Mouse (Mus musculus): ENCODE data around the gene Tatdn2.
A peak's percentile ranks its signal among the peaks of the same experiment; 100 is the strongest.
"Not testable (repeated sequence)": the region's sequence is repeated elsewhere in the genome, so short reads cannot be mapped to it uniquely, and the experiment has no call there.

Gene Tatdn2

DNA sequence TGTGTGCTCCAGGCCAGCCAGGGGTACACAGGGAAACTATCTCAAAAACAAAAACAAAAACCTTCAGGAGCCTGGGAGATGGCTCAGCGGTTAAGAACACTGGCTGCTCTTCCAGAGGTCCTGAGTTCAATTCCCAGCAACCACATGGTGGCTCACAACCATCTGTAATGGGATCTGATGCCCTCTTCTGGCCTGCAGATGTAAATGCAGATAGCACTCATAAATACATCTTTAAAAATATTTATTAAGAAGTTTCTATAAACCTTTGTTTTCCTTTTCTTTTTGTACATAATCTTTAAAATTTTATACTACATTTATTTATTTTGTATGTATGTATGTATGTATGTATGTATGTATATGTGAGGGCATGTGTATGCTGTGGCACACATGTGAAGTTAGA lies 24.8 kb upstream of the Tatdn2 start:
- DNase-seq (ENCODE audit: low spot score), result not testable (repeated sequence)

DNA sequence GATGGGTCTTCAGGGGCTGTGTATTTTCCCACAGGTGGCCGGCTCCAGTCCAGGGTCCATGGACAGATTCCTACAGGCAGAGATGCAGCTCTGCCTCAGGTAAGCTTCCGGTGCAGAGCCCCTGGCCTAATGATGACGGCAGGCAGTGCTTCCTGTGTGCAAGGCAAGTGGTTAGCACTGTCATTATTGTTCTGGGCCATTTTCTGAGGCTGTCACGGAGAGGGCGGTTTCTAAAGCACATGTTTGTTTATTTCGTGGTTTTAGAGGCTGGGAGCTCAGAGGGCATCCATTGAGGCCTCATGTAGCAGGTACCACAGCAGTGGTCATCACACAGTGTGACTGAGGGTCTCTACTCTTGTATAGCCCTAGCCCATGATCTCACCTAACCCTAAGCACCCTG lies 23.9 kb upstream of the Tatdn2 start:
- no peak for DNase-seq (ENCODE audit: low spot score)

DNA sequence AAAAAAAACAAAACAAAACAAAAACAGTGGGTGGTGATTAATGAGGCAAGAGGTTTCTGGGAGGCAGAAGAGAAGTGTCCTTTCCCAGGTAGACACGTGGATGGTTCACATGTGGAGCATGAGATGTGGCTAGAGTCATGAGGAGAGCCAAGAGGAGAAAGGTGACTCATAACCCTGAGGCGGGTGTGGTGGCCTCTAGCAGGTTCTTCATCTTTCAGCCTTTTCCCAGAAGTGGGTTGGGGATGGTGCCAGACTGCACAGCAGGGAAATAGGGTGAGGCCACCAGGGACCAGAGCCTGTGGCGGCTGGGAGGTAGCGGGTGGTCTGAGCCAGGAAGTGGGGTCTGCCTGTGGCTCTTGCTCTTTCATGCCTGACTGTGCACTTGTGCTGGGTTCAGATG lies 21.6 kb upstream of the Tatdn2 start:
- DNase-seq (ENCODE audit: low spot score), result peak; percentile 56

DNA sequence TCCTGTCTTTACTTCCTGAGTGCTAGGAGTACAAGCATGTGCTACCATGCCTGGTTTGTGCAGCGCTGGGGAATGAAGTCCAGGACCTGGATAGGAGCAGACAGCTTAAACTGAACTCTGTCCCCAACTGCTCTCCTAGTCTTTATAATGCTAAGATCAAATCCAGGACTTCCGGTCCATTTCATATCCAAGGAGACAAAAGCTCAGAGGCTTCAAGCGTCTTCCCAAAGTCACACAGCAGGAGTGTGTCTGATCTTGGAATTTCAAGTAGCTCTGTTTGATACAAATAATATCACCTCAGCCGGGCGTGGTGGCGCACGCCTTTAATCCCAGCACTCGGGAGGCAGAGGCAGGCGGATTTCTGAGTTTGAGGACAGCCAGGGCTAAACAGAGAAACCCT lies 20.9 kb upstream of the Tatdn2 start:
- no peak for DNase-seq (ENCODE audit: low spot score)

DNA sequence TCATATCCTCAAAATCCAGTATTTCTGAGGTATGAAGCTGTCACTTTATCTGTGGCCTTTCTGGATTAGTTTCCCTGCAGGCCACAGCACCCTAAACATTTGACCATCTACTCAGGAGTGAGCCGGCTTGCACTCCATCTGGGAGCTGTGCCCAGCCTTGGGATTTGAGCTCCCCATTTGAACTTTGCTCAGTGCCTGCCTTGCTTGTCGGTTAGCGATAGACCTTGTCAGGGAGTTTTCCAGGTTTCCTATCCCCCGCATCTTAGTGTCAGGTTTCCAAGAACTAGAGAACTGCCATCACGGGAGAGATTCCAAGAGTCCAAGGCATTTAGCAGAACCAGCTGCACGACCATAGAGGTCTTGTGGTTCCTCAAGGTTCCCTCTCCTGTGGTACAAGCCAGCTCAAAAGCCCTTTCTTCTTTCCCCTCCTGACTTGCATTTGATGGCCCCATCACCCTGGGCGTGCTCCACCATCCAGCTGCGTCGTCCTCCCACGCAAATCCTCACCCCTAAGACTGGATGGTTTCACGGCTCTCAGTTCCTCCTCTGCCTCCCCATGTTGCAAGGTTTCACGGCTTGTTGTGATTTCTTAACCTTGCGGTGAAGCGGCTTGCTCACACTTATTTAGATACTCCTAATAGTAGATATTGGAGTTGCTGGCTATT lies 19.6 kb upstream of the Tatdn2 start:
- no peak for DNase-seq (ENCODE audit: low spot score)

DNA sequence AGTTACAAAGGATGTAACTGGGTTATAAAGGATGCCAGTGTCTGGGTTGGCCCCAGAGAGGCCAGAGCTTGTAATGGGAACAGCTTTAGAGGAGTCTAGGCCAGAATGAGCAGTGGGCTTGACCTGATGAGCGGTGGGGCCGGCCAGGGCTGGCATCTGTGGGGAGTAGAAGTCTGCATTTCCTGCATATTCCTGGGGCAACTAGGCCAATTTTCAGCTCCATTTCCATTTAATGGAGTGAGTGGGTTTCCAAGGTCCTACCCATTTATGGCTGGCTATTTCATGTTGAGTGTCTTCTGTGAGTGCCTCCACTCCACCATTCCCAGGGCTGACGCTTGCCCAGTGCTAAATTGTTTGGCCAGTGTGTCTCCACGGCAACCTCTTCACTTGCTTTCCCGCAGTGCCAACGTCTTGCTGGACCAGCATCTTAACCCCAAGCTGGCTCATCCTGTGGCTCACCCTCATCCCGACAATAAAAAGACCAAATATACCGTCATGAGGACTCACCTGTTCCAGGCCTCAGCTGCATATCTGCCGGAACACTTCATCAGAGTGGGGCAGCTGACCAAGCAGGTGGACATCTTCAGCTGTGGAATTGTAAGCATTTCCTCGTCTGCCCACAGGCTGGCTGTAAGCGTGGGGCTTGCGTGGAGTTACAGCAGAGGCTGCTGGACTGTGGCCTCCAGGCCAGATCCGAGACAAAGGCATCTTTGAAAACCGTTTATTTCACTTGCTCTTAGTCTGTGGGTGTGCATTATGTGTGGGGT lies 18.4 kb upstream of the Tatdn2 start:
- DNase-seq (ENCODE audit: low spot score), result no peak

DNA sequence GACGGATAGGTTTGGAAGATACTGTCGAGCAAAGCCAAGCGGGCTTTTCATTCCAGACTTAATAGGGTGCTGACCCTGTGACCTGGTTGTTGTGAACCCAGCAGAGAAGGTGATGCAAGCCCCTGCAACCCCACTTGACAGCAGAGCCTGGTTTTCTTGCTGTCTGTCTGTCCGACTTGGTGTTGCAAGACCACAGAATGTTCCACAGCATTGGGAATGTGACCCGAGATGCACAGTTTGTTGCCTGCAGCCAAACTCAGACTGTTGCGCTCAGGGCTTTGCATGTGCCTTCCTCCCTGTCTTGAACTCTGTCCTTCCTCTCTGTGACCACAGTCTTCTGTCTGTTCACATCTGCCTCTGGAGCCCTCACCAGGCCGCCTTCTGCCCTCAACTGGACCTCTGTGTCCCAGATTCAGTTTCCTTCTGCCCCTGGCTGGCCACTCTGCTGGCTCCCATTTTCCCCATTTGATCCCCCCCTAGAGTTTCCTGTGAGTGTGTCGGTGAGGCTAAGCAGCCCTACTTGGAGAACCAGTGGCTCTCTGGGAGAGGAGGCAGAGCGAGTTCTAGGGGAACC lies 16.8 kb upstream of the Tatdn2 start:
- DNase-seq (ENCODE audit: low spot score), result no peak

DNA sequence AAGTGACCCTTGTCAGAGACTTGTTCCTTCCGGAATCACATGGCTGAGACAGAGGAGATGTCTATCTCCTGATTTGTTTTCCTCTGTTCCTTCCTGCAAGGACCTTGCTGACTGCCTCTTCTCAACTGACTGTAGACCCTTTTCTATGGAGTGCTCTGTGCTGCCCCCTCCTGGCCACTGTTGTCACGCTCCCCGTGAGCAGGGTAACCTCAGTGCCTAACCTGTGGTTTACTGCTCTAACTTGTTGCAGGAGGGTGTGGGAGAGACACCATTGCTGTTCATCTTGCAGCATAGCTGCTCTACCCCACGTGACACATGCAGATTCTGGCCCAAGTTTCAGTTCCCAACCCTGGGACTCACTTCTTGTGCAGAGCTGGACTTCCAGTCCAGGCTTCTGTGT lies 15.6 kb upstream of the Tatdn2 start:
- DNase-seq (ENCODE audit: low spot score), result peak; percentile 89

DNA sequence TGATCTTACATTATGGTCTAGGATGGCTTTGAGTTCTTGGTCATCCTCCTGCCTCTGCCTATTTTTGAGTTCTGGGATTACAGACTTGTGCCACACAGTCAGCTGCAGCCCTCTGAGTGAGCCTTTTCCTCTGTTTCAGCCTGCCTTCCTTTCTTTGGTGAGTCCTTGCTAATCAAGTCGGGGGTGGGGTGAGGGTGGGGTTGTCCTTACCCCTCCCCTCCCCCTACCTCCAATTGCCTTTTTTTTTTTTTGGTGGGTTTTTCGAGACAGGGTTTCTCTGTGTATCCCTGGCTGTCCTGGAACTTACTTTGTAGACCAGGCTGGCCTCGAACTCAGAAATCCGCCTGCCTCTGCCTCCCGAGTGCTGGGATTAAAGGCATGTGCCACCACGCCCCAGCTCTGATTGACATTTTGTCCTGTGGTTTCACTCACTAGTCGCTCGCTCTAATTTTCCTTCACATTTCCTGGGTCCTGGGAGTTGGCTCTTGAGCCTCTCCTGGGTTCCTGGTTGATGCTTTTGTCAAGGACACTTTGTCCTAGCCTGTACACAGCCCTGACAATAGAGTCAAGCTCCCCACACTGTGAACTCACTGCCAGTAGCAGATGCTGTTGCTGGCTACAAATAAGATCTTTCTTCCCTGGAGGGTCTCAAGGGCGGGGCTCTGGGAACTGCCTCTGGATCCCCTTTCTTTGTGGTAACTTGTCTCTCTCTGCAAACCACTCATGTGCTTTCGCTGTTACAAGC lies 13.6 kb upstream of the Tatdn2 start:
- no peak for DNase-seq (ENCODE audit: low spot score)

DNA sequence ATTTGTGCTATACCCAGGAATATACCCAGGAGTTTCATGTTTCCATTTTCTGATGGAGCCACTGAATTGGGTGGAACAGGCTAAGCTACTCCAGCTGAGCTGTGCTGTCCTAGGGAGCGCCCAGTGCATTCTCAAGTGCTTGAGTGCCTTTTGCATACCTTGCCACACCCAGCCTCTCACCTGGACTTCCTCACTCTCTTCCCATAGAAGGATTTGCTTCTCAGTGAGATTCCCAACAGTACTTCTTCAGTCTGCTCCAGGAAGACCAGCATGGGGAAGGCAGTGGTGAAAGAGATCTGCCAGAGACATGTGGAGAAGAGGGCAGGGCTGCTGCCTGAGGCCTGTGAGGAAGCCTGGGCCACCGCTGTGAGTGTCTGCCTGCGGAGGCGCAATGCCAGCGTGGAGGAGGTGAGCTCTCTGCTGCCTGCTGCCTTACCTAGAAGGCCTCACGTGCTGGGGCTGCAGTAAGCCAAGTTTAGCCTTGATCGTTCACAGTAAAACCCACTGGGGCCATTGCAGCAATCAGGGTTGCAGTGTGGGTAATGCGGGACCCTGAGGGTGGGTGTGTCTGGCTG lies 10.2 kb upstream of the Tatdn2 start:
- DNase-seq (ENCODE audit: low spot score), result peak; percentile 25

DNA sequence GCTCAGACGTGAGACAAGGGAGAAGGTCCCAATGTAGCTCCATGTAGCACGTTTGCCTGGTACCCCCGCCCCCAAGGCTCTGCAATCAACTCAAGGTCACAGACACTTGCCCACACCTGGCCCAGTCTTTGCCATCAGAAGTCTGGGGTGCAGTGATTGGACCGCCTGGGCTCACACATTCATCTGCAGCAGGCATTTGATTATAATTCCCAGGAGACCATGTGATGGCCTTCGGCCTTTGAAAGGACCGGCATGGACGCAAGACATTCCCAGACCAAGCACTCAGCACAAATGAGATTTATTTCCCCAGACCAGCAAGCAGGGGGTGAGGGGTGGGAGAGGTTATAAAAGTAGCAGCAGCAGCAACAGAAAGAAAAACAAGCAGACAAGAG lies 6.8 kb upstream of the Tatdn2 start:
- DNase-seq (ENCODE audit: low spot score), result no peak

DNA sequence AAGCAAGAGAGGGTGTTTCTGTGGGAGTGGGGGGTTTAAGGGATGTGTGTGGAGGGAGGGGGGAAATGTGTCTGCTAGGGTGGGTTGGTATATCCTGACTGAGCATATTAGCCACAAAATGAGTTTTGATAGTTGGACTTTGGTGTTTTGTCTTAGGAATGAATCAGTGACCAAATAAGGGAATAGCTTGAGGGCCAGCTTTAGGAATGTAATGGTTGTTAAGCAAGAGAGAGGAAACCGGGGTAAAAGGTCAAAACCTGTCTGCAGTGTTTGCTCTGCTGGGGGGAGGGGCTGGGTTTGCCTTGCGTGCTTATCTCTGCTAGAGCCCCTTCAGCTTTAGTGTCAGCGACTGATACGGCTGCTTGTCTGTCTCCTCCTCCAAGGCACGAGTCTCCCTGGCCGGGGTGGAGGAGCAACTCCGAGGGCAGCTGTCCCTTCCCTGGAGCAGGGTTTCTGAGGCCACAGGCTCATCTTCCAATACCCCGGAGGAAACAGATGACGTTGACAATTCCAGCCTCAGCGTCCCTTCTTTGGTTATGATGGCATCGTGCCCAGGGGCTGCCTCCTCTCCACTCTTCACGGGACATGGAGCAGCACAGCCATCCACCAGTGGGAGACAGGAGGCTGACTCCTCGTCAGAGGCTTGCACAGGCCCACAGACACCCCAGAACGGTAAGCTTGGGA lies 6.3 kb upstream of the Tatdn2 start:
- DNase-seq (ENCODE audit: low spot score), result peak; percentile 87

DNA sequence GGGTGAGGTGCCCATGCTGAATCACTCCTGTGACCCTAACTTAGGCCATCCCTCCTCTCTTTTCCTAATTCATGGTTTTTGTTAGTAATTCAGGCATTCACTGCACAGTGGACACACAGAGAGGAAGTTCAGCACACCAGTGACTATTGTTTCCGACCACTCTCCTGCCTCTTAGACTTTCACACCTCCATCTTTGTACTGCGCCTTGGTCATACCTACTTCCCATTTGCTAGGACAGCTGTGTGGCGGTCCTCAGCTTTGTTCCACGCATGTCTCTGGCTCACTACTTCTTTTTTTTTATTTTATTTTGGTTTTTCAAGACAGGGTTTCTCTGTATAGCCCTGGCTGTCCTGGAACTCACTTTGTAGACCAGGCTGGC lies 5.8 kb upstream of the Tatdn2 start:
- no peak for DNase-seq (ENCODE audit: low spot score)

DNA sequence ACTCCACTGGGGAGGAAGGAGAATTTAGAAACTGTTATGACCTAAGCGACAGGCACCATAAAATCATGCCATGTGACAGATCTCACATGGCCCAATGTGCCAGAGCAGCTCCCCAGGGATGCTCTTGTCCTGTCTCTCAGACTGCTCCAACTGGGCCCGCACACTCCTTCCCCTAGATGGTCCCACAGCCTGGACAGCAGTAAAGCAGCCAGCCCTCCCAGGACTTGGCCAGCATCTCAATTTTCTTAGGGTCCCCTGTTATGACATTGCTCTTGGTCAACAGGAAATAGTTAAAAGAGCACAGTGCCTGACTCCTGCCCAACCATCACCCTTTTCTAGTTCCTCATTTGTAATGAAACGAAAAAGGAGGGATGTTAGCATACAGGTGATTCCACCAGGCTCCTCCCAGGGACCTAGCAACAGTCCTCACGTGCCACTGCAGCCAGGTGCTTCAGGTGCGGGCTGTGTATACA lies 4.2 kb upstream of the Tatdn2 start:
- no peak for DNase-seq (ENCODE audit: low spot score)

DNA sequence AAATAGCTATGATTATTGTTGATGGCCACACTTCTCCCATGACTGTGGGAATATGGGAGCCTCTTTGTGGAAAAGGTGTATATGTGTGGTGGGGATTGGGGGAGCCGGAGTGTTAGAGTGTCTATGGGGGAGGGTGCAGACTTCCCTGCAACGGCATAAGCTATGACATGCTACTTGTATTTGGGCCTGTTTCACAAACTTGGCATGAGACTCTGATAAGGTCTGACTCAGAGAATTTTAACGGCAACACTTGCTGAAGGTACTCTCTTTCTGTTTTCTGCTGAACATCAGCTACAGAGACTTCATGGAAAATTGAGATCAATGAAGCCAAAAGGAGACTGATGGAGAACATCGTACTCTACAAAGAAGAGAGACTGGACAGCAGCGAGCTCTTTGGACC lies 3.5 kb upstream of the Tatdn2 start:
- no peak for DNase-seq (ENCODE audit: low spot score)

DNA sequence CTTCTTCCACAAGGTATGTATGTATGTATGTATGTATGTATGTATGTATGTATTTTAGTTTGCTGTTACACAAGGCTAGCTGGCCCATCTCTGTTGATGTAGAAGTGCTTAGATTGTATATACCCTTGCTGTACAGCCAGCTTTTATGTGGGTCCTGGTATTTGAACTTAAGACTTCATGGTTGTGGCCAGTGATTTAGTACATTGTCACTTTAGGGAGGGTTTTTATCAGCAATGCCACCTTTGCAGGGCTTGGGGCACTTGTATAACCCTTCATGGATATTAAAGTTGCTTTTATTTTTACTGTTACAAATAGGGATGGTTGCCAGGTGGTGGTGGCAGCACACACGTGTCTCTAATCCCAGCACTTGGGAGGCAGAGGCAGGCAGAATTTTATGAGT lies 1.6 kb upstream of the Tatdn2 start:
- DNase-seq (ENCODE audit: low spot score), result no peak

DNA sequence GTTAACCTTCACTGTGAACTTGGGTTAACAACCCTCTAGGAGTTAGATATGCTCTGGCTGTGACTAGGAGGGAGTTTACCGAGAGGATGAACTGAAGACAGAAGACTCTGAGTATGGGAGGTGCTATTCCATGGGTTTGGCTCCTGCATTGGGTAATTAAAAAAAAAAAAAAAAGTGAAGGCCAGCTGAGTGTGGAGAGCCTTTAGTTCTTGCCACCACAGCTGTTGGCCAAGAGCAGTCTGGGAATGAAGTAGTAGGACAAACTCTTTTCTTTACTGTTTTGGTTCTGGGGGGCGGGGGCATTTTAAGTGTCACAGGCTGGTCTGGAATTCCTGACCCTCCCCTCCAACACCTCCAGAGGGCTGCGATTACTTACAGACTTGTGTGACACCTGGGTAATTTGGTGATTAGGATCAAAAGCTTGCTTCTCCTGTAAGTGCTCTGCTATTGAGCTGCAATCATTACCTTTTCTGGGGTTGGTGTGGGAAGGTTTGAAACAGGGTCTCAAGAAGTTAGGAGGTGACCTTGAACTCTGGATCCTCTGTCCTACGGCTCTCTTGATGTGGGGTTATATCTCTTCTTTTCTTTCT lies 989 bp upstream of the Tatdn2 start:
- DNase-seq (ENCODE audit: low spot score), result no peak

DNA sequence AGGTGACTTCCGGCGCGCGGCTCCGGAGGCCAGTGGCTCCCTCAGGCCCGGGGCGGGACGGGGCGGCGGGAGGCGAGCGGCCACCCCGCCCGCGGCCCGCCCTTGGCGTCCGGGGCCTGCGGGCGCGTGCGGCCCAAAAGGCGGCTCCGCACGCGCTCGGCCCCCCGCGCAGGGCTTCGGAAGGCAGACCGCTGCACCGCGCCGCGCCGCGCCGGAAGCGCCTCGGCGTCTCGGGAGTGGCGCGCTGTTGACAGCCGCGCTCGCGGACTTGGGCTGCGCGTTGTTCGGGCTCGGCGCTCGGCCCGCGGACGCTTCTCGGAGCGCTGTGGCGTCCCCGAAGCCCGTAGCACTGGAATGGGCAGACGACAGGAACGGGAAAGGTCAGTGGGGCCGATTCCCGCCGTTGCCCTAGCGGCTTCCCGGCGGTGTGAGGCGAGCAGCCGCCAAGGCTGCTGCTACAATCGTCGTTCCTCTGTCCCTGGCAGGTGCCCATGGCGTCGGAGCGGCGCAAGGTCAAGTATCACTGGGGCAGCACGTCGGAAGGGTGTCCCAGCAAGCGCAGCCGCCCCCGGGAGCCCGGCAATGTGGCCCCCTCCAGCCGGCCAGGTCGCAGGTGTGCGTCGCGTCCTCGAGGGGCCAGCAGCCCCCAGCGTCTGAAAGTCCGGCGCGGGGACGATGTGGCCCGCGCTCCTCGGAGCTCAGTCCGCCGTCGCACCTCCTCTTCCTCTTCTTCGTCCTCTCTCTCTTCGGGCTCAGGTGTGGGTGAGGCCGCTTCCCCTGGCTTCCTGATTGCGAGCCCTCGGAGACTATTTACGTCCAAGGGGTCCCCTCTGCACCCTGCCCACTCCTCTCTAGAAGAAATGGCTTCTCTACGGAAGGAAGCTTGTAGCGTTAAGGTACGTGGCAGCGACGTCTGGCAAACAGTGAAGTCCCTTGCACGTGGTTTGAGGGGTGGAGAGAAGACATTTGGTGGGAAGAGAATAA lies 664 bp downstream of the Tatdn2 start:
- DNase-seq (ENCODE audit: low spot score), result peak; percentile 29

DNA sequence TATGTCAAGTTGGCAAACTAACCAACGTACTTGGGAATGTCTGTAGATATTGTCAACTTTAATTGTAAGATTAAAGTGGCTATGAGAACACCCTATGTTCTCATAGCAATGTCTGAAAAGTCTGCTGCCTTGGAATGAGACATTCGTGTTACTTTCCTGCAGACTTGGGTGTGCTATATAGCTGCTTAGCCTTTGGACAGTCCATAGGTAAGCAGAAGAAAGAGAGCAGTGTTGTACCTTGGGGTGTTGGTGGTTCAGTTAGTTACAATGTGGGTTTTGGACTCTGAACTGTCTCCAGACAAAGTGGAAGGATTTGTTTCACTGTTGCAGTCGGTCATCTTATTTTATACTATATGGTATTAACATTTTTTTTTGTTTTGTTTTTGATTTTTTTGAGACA lies 15.9 kb downstream of the Tatdn2 start:
- no peak for DNase-seq (ENCODE audit: low spot score)

DNA sequence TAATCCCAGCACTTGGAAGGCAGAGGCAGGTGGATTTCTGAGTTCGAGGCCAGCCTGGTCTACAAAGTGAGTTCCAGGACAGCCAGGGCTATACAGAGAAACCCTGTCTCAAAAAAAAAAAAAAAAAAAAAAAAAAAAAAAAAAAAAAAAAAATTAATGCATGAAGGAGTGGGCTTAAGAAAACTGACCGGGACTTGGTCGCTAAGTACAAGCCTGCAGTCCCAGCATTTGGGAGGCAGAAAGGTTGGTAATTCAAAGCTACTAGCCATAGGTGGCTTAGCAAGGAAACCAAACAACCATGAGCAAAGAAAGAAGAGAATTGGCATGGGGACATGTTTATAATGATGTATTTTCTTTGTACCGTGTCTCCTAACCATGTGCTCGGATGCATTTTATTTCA lies 16.5 kb downstream of the Tatdn2 start:
- not testable (repeated sequence) for DNase-seq (ENCODE audit: low spot score)

All from urinary bladder, postnatal 14 days (tissue).